Mouse (Mus musculus): ENCODE results near the gene P2ry2.

The P2ry2 gene

DNA sequence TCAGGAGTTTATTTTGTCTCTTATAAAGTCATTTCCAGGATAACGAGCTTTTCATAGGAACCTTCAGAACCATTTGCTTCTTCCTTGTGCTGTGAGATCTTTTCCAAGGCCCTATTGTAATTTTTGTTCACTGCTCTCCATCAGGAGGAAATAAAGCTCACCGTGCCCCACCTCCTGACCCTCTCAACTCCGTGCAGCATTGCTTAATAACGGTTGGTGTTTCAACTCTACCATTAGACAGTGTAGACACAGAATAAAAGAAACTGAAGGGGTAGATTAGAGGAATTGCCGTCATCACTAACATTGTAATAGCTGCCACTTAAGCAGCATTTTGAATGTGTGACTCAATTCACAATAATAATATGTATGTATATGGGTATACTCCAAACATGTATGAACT lies 14.2 kb upstream of the P2ry2 start:
- DNase-seq (ENCODE audit: low spot score in 2 of 2), result no peak

DNA sequence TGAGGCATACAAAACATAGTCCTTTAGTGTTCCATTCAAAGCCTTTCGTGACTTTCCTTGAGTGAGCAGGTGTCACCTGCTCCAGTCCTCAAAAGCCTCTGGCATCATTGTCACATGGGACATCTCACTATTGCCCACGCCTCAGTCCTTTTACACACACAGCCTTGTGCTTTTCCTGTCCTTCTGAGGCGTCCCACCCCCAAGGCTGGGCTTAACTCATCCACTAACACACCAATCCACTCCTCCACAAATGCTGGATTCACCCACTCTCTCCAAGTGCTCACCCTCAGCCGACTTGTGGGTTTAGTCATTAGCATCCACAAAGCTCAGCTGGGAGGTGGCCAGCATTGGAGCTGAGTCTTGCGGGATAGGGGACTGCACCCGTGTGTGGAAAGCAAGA lies 4.8 kb upstream of the P2ry2 start:
- DNase-seq (ENCODE audit: low spot score in 2 of 2), result peak; percentile 49 to 60

DNA sequence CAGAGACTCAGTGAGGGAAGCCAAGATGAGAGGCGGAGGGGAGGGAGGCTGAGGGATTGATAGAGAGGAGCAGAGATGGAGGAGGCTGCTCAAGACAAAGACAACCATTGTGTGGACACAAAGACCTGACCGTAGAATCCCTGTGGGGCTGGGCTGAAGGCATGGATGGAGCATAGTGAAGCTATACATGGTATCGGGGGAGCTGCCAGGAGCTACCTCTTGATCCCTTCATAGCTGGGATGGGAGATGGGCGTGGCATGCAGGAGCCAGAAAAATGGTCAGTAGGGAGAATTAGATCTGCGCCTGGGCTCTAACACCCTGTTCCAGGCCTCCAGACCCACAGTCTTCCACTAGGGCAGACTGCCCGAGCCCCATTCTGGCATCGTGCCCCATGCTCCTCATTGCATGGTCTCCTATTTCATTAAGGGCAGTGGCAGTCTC lies 4.4 kb upstream of the P2ry2 start:
- DNase-seq (ENCODE audit: low spot score in 2 of 2), result no peak

DNA sequence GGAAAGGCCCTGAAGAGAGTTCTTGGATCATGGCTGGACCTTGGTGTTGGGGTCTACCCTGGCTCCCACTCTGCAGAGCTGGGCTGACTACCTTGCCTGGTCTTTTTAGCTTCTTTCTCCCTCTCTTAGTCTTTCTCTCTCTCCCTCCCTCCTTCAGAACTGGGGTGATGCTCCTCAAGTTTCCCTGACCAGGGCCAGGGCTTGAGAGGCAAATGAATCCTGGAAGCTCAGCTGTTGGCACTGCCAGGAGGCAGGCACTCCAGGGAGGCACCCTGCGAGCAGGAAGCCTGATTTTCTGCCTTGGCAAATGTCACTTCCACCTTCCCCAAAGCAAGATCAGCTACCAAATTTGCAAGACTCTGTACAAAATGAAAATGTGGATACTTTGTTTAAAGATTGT lies 2.3 kb upstream of the P2ry2 start:
- no peak for DNase-seq (ENCODE audit: low spot score in 2 of 2)

DNA sequence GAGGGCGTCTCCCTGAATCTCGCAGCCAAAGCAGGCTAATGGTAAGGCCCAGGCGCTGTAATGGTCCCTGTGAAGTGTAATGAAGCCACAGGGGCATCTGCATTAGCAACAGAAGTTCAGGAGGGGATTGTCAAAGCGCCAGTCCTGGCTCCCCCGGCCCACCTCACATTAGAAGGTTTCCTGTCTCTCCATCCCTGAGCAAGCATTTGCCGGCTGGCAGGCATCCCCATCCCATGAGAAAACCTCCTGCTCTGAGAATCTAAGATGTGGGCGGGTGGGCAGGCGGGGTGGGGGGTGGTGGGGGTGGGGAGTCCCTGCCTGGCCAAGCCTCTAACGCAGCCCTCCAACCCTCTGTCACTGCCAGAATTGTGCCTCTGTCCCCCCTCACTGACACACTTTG lies 1.4 kb upstream of the P2ry2 start:
- DNase-seq (ENCODE audit: low spot score in 2 of 2), result no peak

DNA sequence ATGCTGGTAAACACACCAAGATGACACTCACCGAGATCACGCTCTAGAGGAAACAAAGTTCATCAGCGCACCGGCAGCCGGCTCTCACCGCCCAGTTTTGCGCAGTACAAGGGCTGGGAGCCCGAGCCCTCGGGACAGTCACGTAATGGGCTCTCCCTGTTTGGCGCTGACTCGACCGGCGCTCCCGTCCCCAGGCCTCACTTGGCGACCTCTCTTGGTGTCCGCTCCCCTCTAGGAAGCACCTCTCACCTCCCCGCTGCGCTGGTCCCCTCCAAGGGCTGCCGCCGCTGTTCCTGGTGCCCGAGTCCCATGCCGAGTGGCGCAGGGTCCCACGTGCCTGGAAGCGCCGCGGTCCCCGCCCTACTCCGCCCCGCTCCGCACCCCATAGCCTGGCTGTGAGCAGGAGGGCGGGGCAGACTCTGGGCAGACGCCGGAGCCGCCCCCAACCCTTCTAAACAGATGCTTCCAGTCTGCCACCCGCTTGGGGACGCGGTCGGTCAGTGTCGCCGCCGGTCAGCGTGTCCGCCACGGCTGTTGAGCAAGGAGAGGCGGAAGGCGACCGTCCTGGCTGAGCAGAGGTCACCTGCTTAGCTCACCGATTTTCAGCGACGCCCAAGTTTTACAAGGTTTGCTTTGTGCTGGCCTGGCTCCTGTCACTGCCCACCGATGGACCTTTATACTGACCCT lies 842 bp downstream of the P2ry2 start:
- DNase-seq (ENCODE audit: low spot score in 2 of 2), result peak; percentile 19 to 21

DNA sequence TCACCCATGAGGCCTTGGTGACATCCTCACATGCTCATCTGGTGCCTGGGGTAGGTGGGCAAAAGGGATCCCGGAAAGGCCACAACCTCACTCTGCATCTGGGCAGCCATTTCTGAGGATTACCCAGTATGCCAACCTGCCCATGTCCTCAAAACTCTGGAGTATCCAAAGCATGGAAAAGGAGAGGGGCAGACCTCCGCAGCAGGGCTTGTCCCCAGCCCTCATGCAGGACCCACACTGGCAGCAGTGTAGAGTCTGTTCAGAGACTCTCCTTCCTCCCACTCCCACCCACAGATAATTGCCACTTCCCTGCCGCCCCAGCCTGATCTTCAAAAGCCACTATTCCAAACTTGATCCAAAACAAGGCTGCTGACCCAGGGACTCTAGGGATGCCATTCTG lies 1.9 kb downstream of the P2ry2 start:
- no peak for DNase-seq (ENCODE audit: low spot score in 2 of 2)

DNA sequence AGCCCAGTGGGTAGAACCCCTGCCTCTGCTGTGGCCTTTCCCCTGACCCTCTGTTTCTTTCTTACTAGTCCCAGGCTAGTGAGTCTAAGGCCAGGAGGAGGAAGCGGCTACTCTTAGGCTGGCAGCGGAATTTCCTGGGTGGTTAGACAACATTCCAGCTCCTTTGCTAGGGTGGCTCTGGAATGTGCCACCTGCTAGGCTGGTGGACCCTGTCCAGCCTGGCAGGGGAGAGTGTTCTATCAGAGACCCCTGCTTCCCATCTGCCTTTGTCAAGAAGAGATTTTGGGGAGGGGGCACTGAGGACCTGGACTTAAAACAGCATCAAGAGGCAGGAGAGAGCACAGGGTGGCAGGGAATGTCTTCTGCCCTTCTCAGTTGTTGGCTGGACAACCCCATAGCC lies 6.5 kb downstream of the P2ry2 start:
- DNase-seq (ENCODE audit: low spot score in 2 of 2), result no peak

DNA sequence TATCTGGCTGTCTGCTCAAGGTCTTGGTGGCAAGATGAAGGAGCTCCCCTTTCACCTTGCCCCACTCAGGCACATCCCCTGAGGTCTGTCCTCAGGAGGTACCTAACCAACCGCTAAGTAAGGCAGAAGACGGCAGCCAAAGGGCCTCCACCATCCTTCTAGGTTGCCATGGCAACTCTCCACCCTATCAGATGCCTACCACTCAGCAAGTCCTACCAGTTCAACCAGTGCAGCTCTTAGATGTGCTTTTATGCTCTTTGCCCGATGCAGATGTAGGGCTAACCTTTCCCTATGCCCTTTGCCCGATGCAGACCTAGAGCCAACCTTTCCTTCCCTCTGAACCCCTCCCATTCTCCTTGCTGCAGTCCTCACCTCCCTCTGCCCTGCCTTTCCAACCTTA lies 7.5 kb downstream of the P2ry2 start:
- no peak for DNase-seq (ENCODE audit: low spot score in 2 of 2)

DNA sequence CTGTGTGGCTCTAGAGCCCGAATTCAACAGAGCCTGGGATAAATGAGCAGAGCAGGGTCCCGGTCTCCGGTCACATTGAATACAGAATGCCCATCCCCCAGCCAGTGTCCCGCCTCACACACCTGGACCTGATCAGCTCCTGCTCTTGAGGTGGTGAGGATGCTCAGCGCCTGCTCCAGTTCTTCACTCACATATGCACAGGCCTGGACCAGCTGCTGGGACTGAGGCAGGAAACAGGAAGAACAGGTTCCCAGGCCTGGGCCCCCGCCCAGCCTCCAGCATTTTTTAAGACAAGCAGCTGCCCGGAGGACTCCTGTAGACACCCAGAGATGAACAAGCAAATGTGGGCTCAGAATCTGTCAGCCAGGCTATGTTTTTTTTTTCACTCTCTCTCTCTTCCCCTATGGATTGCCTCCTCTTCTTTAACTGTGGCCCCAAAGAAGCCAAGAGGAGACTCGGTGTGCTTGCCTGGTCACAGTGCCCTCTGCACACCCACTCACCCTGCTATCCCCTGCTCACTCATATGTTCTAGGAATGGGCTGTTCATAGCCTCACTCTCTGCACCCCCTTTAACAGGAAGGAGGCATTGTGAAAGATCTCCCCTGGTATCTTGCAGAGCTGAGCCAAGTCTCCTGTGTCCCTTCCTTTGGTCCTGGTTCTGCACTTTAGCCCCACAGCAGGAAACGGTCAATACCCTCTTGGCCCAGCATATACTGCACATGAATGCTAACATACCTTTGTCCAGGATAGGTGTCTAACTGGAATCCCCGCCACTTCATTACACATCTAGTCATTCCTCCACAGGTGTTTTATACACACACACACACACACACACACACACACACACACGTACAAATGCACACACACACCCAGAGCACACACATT lies 9.0 kb downstream of the P2ry2 start:
- no peak for DNase-seq (ENCODE audit: low spot score in 2 of 2)

DNA sequence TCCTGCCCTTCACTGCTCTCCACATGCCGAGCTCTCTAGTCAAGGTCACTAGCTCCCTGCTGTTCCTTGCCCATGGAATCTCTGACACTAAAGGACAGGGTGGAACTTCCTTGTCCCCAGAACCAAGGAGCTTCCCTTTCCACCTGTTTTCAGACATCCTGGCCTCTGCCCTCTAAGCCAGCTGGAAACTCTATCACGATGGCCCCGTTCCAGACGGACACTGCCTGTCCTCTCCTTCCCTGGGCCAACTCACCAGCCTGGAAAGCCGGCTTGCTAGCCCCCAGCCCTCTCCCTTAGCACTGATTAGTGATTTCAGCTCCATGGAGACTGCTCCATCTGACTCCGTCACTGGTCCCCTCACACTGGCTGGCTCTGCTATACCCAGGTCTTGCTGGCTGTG lies 10.4 kb downstream of the P2ry2 start:
- no peak for DNase-seq (ENCODE audit: low spot score in 2 of 2)

DNA sequence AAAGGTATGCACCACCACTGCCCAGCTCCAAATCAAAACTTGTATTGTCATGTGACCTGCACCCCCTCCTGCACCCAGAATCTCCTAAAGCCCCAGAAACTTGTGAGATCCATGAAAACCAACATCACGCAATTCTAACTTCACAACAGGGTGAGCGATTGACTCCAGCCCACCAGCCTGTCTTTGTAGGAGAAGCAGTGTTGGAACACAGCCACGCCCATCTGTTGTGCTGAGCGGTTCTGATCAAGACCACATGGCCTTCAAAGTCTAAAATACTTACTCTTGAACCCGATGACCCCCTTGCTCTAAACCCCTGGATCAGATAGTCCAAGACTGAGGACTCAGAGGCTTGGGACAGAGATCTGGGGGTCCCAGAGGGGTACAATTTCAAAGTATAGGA lies 13.0 kb downstream of the P2ry2 start:
- DNase-seq (ENCODE audit: low spot score in 2 of 2), result no peak

DNA sequence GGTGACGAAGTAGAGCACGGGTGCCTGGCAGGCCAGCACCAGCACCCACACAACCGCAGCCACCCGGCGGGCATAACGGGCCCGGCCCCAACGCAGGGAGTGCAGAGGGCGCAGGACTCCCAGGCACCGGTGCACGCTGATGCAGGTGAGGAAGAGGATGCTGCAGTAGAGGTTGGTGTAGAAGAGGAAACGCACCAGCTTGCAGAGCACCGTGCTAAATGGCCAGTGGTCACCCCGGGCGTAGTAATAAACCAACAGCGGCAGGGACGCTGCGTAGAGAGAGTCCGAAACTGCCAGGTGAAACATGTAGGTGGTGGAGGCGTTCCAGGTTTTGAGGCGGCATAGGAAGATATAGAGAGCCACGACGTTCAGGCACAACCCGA lies 14.1 kb downstream of the P2ry2 start:
- no peak for DNase-seq (ENCODE audit: low spot score in 2 of 2)

DNA sequence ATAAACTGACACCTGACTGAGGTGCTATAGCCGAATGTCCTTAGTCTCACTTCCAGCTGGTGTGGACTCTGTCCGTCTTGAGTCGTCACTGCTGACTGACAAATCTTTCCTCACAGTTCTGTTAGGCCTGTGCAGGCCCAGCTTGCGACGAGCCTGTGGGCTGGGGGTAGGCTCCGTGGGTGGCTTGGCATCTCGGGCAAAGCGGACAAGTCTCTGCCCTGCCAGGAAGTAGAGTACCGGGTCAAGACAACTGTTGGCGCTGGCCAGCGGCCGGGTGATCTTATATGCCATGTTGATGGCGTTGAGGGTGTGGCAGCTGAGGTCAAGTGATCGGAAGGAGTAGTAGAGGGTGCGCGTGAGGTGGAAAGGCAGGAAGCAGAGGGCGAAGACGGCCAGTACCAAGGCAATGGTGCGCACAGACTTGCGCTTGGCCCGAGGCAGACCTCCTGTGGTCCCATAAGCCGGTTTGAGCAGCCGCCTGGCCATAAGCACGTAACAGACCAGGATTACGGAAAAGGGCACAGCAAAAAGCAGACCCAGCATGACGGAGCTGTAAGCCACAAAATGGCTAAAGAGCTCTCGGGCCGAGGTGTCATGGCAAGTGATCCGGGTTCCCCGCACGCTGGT lies 14.6 kb downstream of the P2ry2 start:
- no peak for DNase-seq (ENCODE audit: low spot score in 2 of 2)

DNA sequence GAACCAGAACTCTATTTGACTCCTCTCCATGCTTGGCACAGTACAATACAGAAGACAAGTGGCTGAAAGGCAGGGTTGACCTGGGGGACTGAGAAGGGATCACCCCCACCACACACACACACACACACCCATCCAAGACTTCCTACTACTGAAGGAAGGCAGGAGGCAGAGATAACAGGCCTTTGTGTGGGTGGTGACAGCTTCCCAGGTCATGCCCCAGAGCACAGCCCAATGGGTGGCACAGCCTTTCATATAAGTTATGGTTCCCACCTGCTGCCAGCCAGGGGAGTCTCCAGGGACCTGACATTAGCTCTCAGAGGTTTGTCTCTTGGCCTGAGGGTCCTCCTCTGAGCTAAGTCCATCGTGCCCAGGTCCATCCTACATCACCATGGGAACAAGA lies 15.5 kb downstream of the P2ry2 start:
- DNase-seq (ENCODE audit: low spot score in 2 of 2), result no peak

DNA sequence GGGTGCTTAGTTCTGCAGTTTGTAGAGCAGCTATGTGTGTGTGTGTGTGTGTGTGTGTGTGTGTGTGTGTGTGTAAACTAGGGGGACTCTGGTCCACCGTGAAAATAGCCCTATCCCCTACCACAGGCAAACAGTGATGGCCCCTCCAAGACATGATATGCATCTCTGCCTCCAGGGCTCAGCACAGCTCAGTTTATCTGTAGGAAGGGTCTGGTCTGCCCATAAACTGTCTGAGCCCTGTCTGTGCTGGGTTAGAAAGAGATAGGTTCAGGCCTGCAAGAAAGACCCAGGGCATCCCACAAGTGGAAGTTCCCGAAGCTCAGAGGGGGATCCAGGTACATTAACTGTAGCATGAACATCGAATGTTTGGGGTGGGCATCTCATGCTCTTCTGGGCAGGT lies 16.7 kb downstream of the P2ry2 start:
- no peak for DNase-seq (ENCODE audit: low spot score in 2 of 2)

DNA sequence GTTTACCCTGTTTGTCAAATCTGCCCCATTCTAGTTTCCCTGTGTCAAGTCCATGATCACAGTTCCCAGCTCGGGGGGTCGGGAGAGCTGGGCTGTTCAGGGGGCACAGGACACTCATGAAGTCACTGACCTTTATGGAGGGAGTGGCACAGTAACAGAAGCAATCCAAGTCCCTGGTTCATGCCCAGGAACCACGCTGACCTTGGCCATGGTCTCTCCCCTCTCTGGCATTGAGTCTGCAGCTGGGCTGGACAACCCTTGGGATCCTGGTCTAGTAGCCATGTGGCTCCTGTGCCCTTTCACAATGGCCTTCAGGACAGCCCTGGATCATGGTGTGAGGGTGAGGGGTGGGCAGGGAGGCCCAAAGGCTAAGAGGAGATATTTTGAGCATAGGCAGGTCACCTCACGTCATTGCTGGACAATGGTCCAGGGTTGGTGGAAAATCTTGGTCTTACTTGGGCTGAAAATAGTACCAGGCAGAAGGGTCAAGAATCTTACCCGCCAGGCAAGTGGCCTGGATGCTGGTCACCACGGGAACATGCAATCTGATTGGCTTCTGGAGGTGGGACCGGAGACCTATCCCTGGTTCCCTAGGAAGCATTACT lies 17.3 kb downstream of the P2ry2 start:
- no peak for DNase-seq (ENCODE audit: low spot score in 2 of 2)

DNA sequence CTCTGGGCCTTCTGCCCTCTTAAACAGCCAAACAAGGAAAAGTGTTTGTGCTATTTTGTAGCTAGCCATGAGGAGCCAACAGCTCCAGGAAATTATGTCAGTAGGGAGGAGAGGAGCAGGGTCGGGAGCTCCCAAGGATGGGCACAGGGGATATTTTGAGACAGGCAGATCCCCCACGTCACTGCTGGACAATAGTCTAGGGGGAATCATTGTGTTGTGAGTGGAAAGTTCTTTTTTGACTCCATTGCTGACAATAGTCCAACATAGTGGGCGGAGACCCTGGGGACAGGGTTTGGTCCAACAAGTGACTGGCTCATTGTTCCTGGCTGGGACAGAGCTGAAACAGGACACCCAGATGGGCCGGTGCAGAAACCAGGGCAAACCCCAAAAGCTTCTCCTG lies 19.5 kb downstream of the P2ry2 start:
- no peak for DNase-seq (ENCODE audit: low spot score in 2 of 2)

DNA sequence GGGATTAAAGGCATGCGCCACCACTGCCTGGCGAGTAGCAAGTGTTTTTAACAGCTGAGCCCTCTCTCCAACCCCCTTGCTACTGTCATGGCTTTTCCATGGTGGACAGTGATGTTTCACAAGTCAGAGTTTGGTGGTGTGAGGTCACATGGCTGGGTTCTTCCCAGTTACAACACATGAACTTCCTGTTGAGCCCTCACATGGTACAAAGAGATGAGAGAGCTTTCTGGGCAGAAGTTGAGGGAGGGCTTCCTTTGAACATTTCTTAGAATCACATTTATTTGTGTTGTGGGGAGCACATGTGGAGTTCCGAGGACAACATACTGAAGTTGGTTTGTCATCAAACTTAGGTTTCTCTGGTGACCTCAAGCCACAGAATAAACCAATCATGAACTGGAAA lies 20.7 kb downstream of the P2ry2 start:
- DNase-seq (ENCODE audit: low spot score in 2 of 2), result no peak

DNA sequence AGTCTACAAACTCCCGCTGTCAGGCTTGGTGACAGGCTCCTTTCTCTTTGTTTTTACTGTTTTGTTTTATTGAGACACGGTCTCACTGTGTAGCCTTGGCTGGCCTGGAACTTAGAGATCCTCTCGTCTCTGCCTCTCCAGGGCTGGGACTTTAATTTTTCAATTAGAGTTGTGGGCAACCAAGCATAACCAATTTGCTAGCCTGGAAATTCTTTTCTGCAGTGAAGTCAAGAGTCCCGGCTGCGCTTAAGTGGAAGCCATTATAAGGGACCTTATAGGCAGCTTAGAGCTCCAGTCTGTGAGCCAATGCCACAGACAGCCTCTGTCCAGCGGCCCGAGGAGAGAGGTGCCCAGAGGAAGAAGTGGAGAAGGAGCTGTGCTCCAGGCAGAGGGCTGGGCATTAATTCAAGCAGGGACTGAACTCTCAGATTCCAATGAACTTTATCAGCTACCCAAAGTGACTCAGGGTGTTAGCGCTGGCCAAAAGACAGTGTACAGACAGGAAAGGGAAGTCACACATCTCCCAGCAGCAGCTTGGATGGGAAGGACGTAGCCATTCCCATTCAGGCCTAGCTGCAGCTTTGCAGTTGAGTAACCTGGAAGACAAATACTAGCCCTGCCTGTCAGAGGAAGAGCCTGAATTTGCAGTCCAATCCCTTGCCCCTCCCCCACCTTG lies 21.9 kb downstream of the P2ry2 start:
- DNase-seq (ENCODE audit: low spot score in 2 of 2), result no peak

DNA sequence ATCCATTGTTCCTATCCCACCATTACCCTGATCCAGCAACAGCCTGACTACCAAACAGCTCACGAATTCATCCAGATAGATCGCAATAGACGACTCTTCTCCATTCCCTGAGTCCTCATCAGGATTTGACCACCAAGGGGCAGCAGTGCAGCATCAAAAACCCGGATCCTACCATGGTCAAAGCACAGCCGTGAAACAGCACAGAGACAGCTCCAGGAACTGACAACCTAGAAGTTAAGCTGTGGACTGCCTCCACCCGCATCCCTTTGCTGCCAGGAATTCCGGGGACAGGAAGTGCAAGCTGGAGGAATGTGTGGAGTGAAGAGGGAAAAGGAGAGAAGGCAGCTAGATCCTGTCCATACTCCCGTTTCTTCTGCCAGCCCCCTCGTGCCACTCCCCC lies 24.6 kb downstream of the P2ry2 start:
- peak; percentile 78 for DNase-seq (ENCODE audit: low spot score in 2 of 2)
